Mouse (Mus musculus): Measurements from ENCODE around the gene Inha. TPM values are rescaled to one million over a fixed set of nuclear protein-coding genes. Genes with fewer than 3 reads are reported as not detected.

The Inha gene
- polyA plus RNA-seq, 1 experiment = 63.9 TPM

GRCm38 (mm10) chr1:75492579-75493170, 14.2 kb upstream of the Inha start:
- TF ChIP-seq POLR2A (IDR thresholded peaks at IDR 0.05; ENCODE audit: borderline replicate concordance, extremely low read depth, insufficient read depth, insufficient read length, poor library complexity, severe bottlenecking) = no peak
- no peak for TF ChIP-seq CTCF (IDR thresholded peaks at IDR 0.05; ENCODE audit: borderline replicate concordance, extremely low read depth, insufficient read depth, insufficient read length)
- DNase-seq (ENCODE audit: low read depth) = no peak

DNA sequence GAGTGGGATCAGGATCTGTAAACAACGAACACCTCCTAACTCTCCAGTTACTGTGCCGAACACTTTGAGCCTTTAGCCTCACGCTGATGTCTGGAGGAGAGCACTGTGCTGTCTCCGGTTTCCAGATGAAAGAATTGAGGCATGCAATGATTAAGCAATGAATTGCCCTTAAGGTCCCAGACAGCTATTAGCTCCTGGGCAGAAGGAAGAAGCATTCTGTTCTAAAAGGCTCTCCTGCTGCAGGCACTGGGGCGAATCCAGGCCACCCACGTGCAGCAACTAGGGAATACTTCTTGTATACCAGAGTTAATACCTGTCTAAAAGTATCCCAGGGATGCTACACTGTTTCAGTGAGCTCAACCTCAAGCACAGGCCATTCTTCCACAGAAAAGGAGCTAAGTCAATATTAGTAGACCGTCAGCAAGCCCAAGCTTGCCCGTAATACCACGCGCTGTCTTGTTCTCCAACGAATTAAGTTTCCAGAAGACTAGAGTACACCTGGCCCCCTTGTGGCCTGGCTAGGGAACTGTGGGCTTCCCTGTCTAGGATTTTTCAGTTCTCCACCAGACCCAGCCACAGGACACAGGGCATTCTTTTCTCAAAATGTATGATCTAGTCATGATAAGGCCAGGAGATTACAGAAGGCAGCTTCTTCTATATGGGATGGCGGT, 11.9 kb upstream of the Inha start:
- peak; percentile 67 for DNase-seq (ENCODE audit: low read depth)
- TF ChIP-seq CTCF (IDR thresholded peaks at IDR 0.05; ENCODE audit: borderline replicate concordance, extremely low read depth, insufficient read depth, insufficient read length) = peak; percentile 83
- TF ChIP-seq POLR2A (IDR thresholded peaks at IDR 0.05; ENCODE audit: borderline replicate concordance, extremely low read depth, insufficient read depth, insufficient read length, poor library complexity, severe bottlenecking) = no peak

- no peak for TF ChIP-seq POLR2A (IDR thresholded peaks at IDR 0.05; ENCODE audit: borderline replicate concordance, extremely low read depth, insufficient read depth, insufficient read length, poor library complexity, severe bottlenecking)
- no peak for TF ChIP-seq CTCF (IDR thresholded peaks at IDR 0.05; ENCODE audit: borderline replicate concordance, extremely low read depth, insufficient read depth, insufficient read length)
- DNase-seq (ENCODE audit: low read depth) = no peak
These were observed 8.0 kb upstream of the Inha start for GRCm38 (mm10) chr1:75498897-75499296.

DNA sequence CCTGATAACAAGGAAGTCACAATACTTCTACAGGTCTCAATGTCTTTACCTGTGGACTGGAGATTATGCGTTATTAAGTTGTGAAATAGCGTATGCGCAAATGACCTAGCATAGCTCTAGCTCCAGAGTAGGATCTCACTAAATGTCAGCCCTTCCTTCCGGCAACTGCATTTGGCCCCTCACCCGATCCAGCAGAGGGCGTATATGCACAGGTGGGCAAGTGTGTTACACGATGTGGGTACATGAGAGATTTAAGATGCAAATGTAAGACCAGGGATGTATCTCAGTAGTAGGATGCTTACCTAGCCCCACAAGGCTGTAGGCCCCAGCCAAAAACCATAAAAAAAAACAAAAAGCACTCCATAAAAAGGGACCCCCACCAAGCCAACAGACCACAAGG, 7.4 kb upstream of the Inha start:
- TF ChIP-seq POLR2A (IDR thresholded peaks at IDR 0.05; ENCODE audit: borderline replicate concordance, extremely low read depth, insufficient read depth, insufficient read length, poor library complexity, severe bottlenecking) (no peak), CTCF (IDR thresholded peaks at IDR 0.05; ENCODE audit: borderline replicate concordance, extremely low read depth, insufficient read depth, insufficient read length) (peak; percentile 25; the same call in 1 of the 2 replicates)
- no peak for DNase-seq (ENCODE audit: low read depth)

DNA sequence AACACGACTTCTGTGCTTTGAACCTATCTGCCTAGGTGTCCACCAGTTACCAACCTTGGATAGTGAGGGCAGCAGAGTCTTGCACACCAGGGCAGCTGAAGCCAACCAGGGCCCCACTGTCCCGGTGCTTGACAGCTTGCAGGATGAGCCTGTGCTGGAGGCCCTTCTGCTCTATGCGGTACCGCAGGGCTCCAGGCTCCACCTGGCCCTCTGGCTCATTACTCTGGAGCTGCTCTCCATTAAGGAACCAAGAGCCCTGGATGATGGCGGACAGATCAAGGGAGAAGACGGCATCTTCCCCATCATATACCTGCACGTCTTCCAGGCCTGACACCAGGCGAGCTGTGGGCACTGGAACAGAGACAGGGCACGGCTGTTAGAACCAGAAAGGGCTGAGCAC, 5.0 kb upstream of the Inha start:
- DNase-seq (ENCODE audit: low read depth) = no peak
- TF ChIP-seq POLR2A (IDR thresholded peaks at IDR 0.05; ENCODE audit: borderline replicate concordance, extremely low read depth, insufficient read depth, insufficient read length, poor library complexity, severe bottlenecking) (no peak), CTCF (IDR thresholded peaks at IDR 0.05; ENCODE audit: borderline replicate concordance, extremely low read depth, insufficient read depth, insufficient read length) (no peak)

- no peak for TF ChIP-seq POLR2A (IDR thresholded peaks at IDR 0.05; ENCODE audit: borderline replicate concordance, extremely low read depth, insufficient read depth, insufficient read length, poor library complexity, severe bottlenecking)
- no peak for TF ChIP-seq CTCF (IDR thresholded peaks at IDR 0.05; ENCODE audit: borderline replicate concordance, extremely low read depth, insufficient read depth, insufficient read length)
- no peak for DNase-seq (ENCODE audit: low read depth)
These were observed 3.8 kb upstream of the Inha start for GRCm38 (mm10) chr1:75502945-75503650.

DNA sequence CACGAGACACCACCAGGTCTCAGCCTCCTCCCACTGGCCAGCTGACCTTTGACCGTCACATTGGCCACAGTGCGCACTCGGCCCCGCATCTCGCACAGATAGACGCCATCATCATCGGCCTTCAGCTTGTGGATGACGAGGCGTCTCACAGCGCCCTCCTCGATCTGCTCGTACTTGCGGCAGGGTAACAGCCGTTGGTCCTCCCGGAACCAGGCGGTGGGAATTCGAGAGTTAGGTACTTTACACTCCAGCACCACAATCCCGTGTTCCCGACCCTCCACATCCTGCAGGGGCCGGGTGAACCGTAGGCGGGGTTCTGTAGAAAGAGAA, 3.3 kb upstream of the Inha start:
- TF ChIP-seq POLR2A (IDR thresholded peaks at IDR 0.05; ENCODE audit: borderline replicate concordance, extremely low read depth, insufficient read depth, insufficient read length, poor library complexity, severe bottlenecking) (no peak), CTCF (IDR thresholded peaks at IDR 0.05; ENCODE audit: borderline replicate concordance, extremely low read depth, insufficient read depth, insufficient read length) (no peak)

DNA sequence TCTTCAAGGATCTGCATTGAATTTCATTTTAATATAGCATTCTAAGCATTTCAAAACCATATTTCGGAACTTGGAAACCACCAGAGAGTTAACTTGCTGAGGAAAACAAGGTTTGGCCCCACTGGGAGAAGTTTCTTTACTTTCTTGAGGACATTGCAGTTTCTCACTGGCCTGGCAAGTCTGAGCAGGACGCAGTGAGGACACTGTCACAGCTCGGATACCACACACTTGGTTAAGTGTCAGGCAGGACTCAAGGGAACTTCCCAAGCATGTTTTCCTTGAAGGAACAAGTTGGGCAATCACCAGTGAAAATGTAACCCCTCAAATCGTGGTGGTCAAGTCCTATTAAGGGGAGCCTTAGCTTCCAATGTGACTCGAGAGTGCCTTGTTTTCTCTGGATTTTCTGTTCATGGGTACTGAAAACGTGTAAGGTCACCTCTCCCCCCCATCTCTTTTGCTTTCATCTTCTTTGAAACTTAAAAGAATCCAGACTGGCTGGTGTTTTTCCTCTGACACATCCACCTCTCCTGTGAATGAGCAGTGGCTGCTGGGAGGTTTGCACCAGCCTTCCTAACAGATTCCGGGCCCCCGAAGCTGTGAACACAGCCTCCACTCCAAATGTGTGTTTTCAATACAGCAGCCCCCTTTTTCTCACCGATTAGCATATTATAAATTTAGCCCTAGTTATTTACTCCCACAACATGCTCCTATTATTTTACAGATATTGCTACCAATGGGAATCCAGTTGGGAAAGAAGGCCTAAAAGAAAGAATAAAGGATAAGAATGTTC, 2.4 kb upstream of the Inha start:
- TF ChIP-seq CTCF (IDR thresholded peaks at IDR 0.05; ENCODE audit: borderline replicate concordance, extremely low read depth, insufficient read depth, insufficient read length) (no peak), POLR2A (IDR thresholded peaks at IDR 0.05; ENCODE audit: borderline replicate concordance, extremely low read depth, insufficient read depth, insufficient read length, poor library complexity, severe bottlenecking) (no peak)
- DNase-seq (ENCODE audit: low read depth) = no peak

More for the DNA sequence above, 3.3 kb upstream of the Inha start:
- no peak for DNase-seq (ENCODE audit: low read depth)

- peak; percentile 86 for DNase-seq (ENCODE audit: low read depth)
- TF ChIP-seq POLR2A (IDR thresholded peaks at IDR 0.05; ENCODE audit: borderline replicate concordance, extremely low read depth, insufficient read depth, insufficient read length, poor library complexity, severe bottlenecking) (peak; percentile 72), CTCF (IDR thresholded peaks at IDR 0.05; ENCODE audit: borderline replicate concordance, extremely low read depth, insufficient read depth, insufficient read length) (no peak)
These were observed 1.5 kb upstream of the Inha start for GRCm38 (mm10) chr1:75505159-75505955.

DNA sequence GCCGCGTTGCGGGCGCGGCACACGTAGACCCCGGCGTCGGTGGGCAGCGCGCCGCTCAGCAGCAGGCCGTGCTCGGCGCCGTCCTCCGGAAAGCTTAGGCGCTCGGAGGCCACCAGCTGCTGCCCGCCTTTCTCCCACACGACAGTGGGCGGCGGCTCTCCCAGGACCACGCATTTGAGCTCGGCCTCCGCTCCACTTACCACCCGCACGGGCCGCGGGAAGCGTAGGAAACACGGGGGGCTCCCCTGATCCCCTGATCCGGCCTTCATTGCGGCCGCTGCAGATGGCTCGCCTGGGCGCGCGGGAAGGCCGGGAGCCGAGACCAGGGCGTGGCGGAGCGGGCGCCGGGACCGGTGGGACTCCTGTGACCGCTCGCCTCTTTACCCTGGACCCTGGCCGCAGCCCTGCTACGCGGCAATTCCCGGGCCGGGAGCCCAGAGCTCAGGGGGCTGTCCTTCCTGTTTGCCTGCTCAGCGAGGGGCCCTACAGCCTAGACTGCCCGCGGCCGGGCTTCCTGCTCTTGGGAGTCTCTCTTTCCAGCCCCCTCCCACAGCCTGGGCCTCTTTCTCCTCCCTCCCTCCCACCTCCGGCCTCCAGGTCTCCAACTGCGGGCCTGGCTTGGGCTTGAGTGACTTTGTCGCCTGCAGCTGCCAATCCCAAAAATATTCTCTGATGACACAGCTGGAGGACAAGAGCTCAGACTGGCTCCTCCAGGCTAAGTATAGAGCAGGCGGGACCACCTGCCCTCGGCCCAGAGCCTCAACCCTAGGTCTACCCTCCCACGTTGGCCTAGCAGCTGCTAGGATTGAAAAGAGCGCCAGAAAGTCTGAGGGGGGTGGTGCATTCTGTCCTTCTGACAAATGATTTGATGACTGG, 683 bp upstream of the Inha start, which contains the start of gene Obsl1:
Gene Obsl1 (minus strand): TSS at position 497 of the 876 bp plus-strand sequence.
- no peak for TF ChIP-seq CTCF (IDR thresholded peaks at IDR 0.05; ENCODE audit: borderline replicate concordance, extremely low read depth, insufficient read depth, insufficient read length)
- peak; percentile 28 for TF ChIP-seq POLR2A (IDR thresholded peaks at IDR 0.05; ENCODE audit: borderline replicate concordance, extremely low read depth, insufficient read depth, insufficient read length, poor library complexity, severe bottlenecking)
- DNase-seq (ENCODE audit: low read depth) = peak; percentile 78

Data from brain, embryonic 14.5 days (tissue).